Mouse (Mus musculus): ENCODE measurements around the gene Pdss1. TPM values are rescaled to one million over a fixed set of nuclear protein-coding genes. Genes with fewer than 3 reads are reported as not detected.
A peak's percentile ranks its signal among the peaks of the same experiment; 100 is the strongest.
"Not testable (repeated sequence)": the region's sequence is repeated elsewhere in the genome, so short reads cannot be mapped to it uniquely, and the experiment has no call there.

Pdss1 gene
- total and polyA plus RNA-seq, 2 experiments from 2014 or later: 19.4 to 22.5 TPM

GRCm38 (mm10) chr2:22866894-22867424 is 28.4 kb upstream of the Pdss1 start:
- no peak for DNase-seq
- Histone ChIP-seq H3K27ac (ENCODE audit: low read depth, low read length) (no peak overlapping the region), H3K4me1 (ENCODE audit: insufficient read depth) (no peaks in the 10 kb centered on the region), H3K9me3 (ENCODE audit: low read length) (no peaks in the 10 kb centered on the region), H3K4me2 (ENCODE audit: low read depth) (no peak overlapping the region), H3K9ac (no peak overlapping the region), H3K36me3 (ENCODE audit: insufficient read depth) (no peaks in the 10 kb centered on the region), H3K27me3 (ENCODE audit: insufficient read depth, low read length) (no peaks in the 10 kb centered on the region), H3K4me3 (ENCODE audit: low read depth, low read length) (no peak overlapping the region)
- WGBS: 81% methylated on average over 7 of the region's 7 CpGs
- no peak for ATAC-seq
- TF ChIP-seq CTCF (IDR thresholded peaks at IDR 0.05; ENCODE audit: low read depth): no peak

GRCm38 (mm10) chr2:22873159-22873558 is 22.2 kb upstream of the Pdss1 start:
- no peak overlapping the region for H3K4me2 ChIP-seq (ENCODE audit: low read depth)
- H3K4me3 ChIP-seq (ENCODE audit: low read depth, low read length): no peak overlapping the region
- DNase-seq (no peak), ATAC-seq (no peak)
- no peaks in the 10 kb centered on the region for H3K36me3 ChIP-seq (ENCODE audit: insufficient read depth)
- H3K9me3 ChIP-seq (ENCODE audit: low read length): no peaks in the 10 kb centered on the region
- H3K27ac ChIP-seq (ENCODE audit: low read depth, low read length): no peak overlapping the region
- TF ChIP-seq CTCF (IDR thresholded peaks at IDR 0.05; ENCODE audit: low read depth): no peak
- no peak overlapping the region for H3K9ac ChIP-seq
- H3K27me3 ChIP-seq (ENCODE audit: insufficient read depth, low read length): no peaks in the 10 kb centered on the region
- no peaks in the 10 kb centered on the region for H3K4me1 ChIP-seq (ENCODE audit: insufficient read depth)
- 95% methylated on average over 1 of the region's 1 CpGs for WGBS

- Histone ChIP-seq H3K27me3 (ENCODE audit: insufficient read depth, low read length) (no peaks in the 10 kb centered on the region), H3K4me1 (ENCODE audit: insufficient read depth) (no peaks in the 10 kb centered on the region), H3K9me3 (ENCODE audit: low read length) (no peaks in the 10 kb centered on the region), H3K4me3 (ENCODE audit: low read depth, low read length) (no peak overlapping the region), H3K4me2 (ENCODE audit: low read depth) (no peak overlapping the region), H3K27ac (ENCODE audit: low read depth, low read length) (no peak overlapping the region), H3K36me3 (ENCODE audit: insufficient read depth) (no peaks in the 10 kb centered on the region), H3K9ac (no peak overlapping the region)
- TF ChIP-seq CTCF (IDR thresholded peaks at IDR 0.05; ENCODE audit: low read depth): no peak
- ATAC-seq: no peak
- 73% methylated on average over 9 of the region's 10 CpGs for WGBS
- no peak for DNase-seq
These were observed 20.7 kb upstream of the Pdss1 start for GRCm38 (mm10) chr2:22874628-22875027.

- H3K9ac ChIP-seq: no peak overlapping the region
- no peaks in the 10 kb centered on the region for H3K27me3 ChIP-seq (ENCODE audit: insufficient read depth, low read length)
- TF ChIP-seq CTCF (IDR thresholded peaks at IDR 0.05; ENCODE audit: low read depth): no peak
- WGBS: 95% methylated on average over 3 of the region's 3 CpGs
- H3K4me3 ChIP-seq (ENCODE audit: low read depth, low read length): no peak overlapping the region
- no peaks in the 10 kb centered on the region for H3K4me1 ChIP-seq (ENCODE audit: insufficient read depth)
- no peak overlapping the region for H3K27ac ChIP-seq (ENCODE audit: low read depth, low read length)
- ATAC-seq (no peak), DNase-seq (no peak)
- no peaks in the 10 kb centered on the region for H3K36me3 ChIP-seq (ENCODE audit: insufficient read depth)
- no peak overlapping the region for H3K4me2 ChIP-seq (ENCODE audit: low read depth)
- H3K9me3 ChIP-seq (ENCODE audit: low read length): no peaks in the 10 kb centered on the region
These were observed 18.7 kb upstream of the Pdss1 start for GRCm38 (mm10) chr2:22876614-22877013.

- TF ChIP-seq CTCF (IDR thresholded peaks at IDR 0.05; ENCODE audit: low read depth): no peak
- Histone ChIP-seq H3K27ac (ENCODE audit: low read depth, low read length) (no peak overlapping the region), H3K9me3 (ENCODE audit: low read length) (no peaks in the 10 kb centered on the region), H3K4me1 (ENCODE audit: insufficient read depth) (no peaks in the 10 kb centered on the region), H3K9ac (no peak overlapping the region), H3K4me2 (ENCODE audit: low read depth) (no peak overlapping the region), H3K36me3 (ENCODE audit: insufficient read depth) (no peaks in the 10 kb centered on the region), H3K27me3 (ENCODE audit: insufficient read depth, low read length) (no peaks in the 10 kb centered on the region), H3K4me3 (ENCODE audit: low read depth, low read length) (no peak overlapping the region)
- no peak for DNase-seq
- no peak for ATAC-seq
- 49% methylated on average over 1 of the region's 1 CpGs for WGBS
These were observed 16.5 kb upstream of the Pdss1 start for GRCm38 (mm10) chr2:22878781-22879180.

GRCm38 (mm10) chr2:22880726-22881125 is 14.6 kb upstream of the Pdss1 start:
- H3K9me3 ChIP-seq (ENCODE audit: low read length); H3K27me3 ChIP-seq (ENCODE audit: insufficient read depth, low read length); H3K9ac ChIP-seq; H3K4me2 ChIP-seq (ENCODE audit: low read depth); H3K36me3 ChIP-seq (ENCODE audit: insufficient read depth); DNase-seq; H3K27ac ChIP-seq (ENCODE audit: low read depth, low read length); H3K4me1 ChIP-seq (ENCODE audit: insufficient read depth); H3K4me3 ChIP-seq (ENCODE audit: low read depth, low read length); ATAC-seq: not testable (repeated sequence)
- 87% methylated on average over 3 of the region's 3 CpGs for WGBS

- Histone ChIP-seq H3K4me3 (ENCODE audit: low read depth, low read length) (peak overlapping the region; percentile 89), H3K4me2 (ENCODE audit: low read depth) (peak overlapping the region; percentile 63), H3K27me3 (ENCODE audit: insufficient read depth, low read length) (no peaks in the 10 kb centered on the region), H3K4me1 (ENCODE audit: insufficient read depth) (0 out of 2 replicates have a peak, but pooled peaks cover 5% of the 10 kb centered on the region), H3K9ac (peak overlapping the region; percentile 81), H3K27ac (ENCODE audit: low read depth, low read length) (peak overlapping the region; percentile 85), H3K9me3 (ENCODE audit: low read length) (no peaks in the 10 kb centered on the region), H3K36me3 (ENCODE audit: insufficient read depth) (no peaks in the 10 kb centered on the region)
- TF ChIP-seq CTCF (IDR thresholded peaks at IDR 0.05; ENCODE audit: low read depth): no peak
- ATAC-seq (no peak), DNase-seq (no peak)
- WGBS: 20% methylated on average over 9 of the region's 9 CpGs
These were observed 415 bp upstream of the Pdss1 start for GRCm38 (mm10) chr2:22894932-22895281.

- no peak overlapping the region for H3K4me2 ChIP-seq (ENCODE audit: low read depth)
- no peak for DNase-seq
- no peak overlapping the region for H3K9ac ChIP-seq
- no peaks in the 10 kb centered on the region for H3K9me3 ChIP-seq (ENCODE audit: low read length)
- TF ChIP-seq CTCF (IDR thresholded peaks at IDR 0.05; ENCODE audit: low read depth): no peak
- no peak overlapping the region for H3K27ac ChIP-seq (ENCODE audit: low read depth, low read length)
- H3K27me3 ChIP-seq (ENCODE audit: insufficient read depth, low read length): no peaks in the 10 kb centered on the region
- 92% methylated on average over 3 of the region's 3 CpGs for WGBS
- no peak overlapping the region for H3K4me3 ChIP-seq (ENCODE audit: low read depth, low read length)
- H3K4me1 ChIP-seq (ENCODE audit: insufficient read depth): no peaks in the 10 kb centered on the region
- ATAC-seq: no peak
- peaks cover 43% of the 10 kb centered on the region for H3K36me3 ChIP-seq (ENCODE audit: insufficient read depth)
These were observed 8.6 kb downstream of the Pdss1 start for GRCm38 (mm10) chr2:22903947-22904346.

Data from forebrain, postnatal 0 days (tissue).